Mouse (Mus musculus) C2C12 (cell line): ENCODE measurements at regions not wholly inside any gene's neighbourhood (a gene's known extent, or its start where the extent isn't known, plus 50 kb on each side); places are given as distances from the start of the nearest gene placed in this dataset.

Experiments
- CEBPB ChIP-seq: IDR thresholded peaks from one replicate; pipeline ENCODE4 v1.6.1; 2011; ENCODE audit warnings: low read depth, mild to moderate bottlenecking, control low read depth, moderate library complexity
- CTCF ChIP-seq: IDR thresholded peaks from one replicate; pipeline ENCODE4 v1.5.1; 2011; ENCODE audit not compliant: control insufficient read depth, insufficient read depth, insufficient read length
- FOSL1 ChIP-seq: IDR thresholded peaks from one replicate; pipeline ENCODE4 v1.8.0; 2011; ENCODE audit warnings: mild to moderate bottlenecking, low read length; ENCODE audit not compliant: poor library complexity, insufficient read depth, severe bottlenecking
- MAX ChIP-seq: IDR thresholded peaks from one replicate; pipeline ENCODE4 v1.6.1; 2011; ENCODE audit warnings: mild to moderate bottlenecking, control low read depth
- MYOD1 ChIP-seq: IDR thresholded peaks from one replicate; pipeline ENCODE4 v1.6.1; 2011; ENCODE audit warnings: low read depth; ENCODE audit not compliant: control insufficient read depth, insufficient read length
- MYOG ChIP-seq: IDR thresholded peaks from one replicate; pipeline ENCODE4 v1.6.1; 2011; ENCODE audit not compliant: control insufficient read depth, insufficient read length; ENCODE audit errors: extremely low read depth
- USF1 ChIP-seq: IDR thresholded peaks from one replicate; pipeline ENCODE4 v1.6.1; 2011; ENCODE audit warnings: low read depth, mild to moderate bottlenecking, control low read depth, moderate library complexity

- TF ChIP-seq CTCF = no peak
- TF ChIP-seq MYOD1 = no peak
- no peak for TF ChIP-seq MAX
- no peak for TF ChIP-seq USF1
- TF ChIP-seq CEBPB = no peak
- TF ChIP-seq FOSL1 = no peak
- TF ChIP-seq MYOG = no peak
Observed at GRCm38 (mm10) chr9:43486704-43487103, 176.1 kb downstream of the Trim29 start.
